Mouse (Mus musculus): Measurements from ENCODE around the gene Atad3a.
"Not testable (repeated sequence)": the region's sequence is repeated elsewhere in the genome, so short reads cannot be mapped to it uniquely, and the experiment has no call there.

Gene Atad3a

DNA sequence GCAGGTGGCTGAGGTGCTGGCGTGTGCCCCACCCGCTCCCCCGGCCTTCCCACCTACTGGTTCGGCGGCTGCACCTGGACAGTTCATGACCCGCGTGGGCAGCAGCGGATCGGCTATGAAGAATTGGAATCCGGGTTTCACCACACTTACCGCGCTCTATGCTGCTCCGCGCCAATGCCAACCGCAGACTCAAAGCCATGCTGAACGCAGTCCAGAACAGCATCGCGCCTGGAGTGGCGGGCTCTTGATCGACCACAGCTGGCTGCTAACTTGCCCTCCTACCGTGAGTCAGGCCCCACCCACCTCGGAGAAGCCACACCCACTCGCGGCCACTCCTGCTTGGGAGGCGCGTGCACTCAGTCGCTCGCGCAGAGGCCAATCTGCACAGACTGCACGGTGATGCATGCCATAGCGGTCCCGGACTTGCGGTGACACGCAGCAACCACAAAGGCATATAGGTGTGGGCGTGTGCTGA, 13.4 kb upstream of the Atad3a start, which contains the start of gene Vwa1:
TSS of gene Vwa1 (minus strand) at position 419 of the 475 bp plus-strand sequence.
- DNase-seq: peak; percentile 91 to 94

GRCm38 (mm10) chr4:155773335-155774078, 12.6 kb upstream of the Atad3a start:
- DNase-seq: no peak

DNA sequence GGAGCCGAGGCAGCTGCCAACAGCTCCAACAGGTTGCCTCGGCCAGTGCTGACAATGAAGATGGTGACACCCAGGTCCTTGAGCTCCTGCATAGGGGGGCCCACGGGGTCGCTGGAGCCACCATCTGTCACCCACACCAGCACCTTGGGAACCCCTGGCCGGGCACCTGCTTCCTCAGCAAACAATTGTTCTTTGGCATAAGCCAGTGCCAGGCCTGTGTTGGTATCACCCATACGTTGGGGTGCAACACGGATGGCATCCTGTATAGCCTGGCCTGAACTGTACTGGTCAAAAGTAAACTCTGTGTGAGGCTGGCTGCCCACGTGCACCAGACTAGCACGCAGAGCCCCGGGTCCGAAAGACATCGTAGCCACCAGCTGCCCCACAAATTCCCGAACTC, 11.9 kb upstream of the Atad3a start:
- DNase-seq: no peak

DNA sequence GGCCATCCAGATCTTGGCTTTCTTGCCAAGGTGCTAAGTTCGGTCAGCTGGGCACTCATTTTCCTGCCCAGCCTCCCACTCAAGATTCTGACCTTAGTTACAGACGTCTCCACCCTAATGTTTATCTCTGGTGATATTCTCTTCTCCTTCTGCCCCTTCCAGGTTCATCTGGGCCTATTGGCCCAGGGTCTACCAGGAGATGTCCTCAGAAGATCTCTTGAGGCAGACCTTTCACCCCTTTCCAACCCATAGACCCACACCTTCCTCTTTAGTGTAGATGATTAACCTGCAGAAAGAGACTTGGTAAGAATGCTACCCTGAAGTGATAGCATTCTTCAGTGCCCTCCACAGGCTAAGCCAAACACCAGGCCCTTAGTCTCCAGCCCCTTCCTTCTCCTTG, 10.8 kb upstream of the Atad3a start:
- peak in 1 of 2 experiments; percentile 31 for DNase-seq

DNA sequence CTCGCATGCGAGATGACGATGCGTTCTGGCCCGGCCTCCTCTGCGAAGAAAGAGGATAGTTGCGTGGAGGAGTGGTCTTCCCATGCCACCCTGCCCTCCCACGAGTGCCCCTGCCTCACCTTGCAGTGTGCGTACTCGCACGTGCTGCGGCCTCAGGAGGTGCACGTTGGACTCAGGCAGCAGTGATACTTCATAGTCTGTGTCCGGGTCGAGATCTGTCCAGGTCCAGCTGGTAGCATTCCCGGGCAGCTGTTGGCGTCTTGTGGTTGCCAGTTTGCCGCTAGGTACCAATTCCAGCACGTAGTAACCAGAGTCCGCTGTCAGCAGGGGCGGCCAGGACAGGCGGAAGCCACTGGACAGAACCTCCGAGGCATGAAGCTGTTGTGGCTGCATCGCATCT, 9.7 kb upstream of the Atad3a start:
- DNase-seq: no peak

DNA sequence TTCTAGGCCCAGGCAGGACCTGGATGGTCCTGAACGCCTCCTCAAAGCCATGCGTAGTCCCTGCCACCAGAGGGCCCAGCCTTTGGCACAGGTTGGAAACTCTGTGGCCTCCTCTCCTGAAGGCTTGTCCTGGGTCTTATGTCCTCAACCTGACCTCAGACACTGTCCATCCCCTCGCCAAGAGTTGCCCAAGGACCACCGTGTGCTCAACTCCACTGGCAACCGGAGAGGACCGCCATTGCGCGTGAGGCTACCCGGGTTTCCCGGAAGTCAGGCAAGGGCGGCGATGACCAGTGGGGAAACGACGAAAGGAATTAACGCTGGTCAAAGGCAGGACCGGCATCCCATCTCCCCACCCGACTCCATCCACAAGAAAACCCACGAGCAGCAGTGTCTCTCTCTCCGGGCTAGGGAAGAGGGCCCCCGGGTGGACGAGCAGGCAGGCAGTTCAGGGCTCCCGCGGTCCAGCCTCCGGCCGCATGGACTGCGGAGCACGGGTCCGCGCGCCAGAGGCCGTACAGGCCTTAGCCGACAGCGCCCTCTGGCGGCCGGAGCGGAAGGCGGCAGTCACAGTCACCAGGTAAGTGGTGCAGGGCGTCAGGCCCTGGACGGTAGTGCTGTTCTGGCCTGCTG, 9.1 kb upstream of the Atad3a start:
- peak; percentile 89 to 91 for DNase-seq

DNA sequence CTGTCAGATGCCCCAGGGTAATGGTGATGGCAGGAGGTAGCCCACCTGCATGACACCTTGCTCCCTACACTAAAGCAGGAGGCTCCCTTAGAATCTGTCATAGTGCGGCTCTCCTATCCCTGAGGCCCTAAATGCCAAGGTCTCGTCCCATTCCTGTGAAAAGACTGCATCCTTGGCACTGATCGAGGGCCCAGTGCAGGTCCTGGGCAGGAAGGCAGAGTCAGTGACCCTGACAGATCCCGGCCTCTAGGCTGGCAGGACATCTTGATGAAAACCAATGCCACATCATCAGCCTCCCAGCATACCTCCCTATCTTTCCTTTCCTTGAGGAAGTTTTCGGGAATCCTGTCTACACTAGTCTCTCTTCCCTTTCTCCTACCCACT, 8.6 kb upstream of the Atad3a start:
- no peak for DNase-seq

GRCm38 (mm10) chr4:155762357-155762756, 1.5 kb upstream of the Atad3a start:
- DNase-seq: no peak

DNA sequence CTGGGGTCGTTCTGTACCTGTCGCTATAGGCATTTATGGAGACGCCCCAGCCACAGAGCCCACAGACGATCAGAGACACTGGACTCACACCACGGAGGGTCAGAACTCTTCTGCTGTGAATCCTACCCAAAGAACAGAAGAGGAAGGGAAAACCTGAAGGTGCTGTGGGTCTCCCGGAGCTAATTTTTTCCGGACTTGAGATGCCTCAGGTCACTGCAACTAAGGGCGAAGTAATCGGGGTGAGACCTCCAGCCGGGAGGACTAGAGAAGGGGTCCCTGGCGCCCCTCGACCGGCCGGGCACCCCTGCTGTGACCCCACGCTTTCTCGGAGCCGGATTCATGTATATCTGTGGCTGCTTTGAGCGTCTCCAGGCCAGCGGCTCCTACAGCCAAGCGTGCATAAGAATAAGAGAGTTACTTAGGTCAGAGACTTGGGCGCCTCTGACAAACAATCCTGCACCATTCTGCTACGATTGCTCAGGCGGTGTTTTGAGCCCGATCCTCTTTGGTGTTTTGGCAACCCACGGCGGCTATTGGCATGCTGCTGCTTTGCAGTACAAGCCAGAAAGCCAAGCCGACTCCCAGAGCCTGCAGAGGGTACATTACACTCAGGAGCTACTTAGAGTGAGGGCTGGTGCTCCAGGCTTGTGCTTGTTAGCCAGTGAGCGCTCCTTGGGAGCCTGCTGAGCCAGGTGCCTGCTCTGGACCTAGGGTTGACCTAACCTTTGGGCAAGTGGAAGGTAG, 635 bp upstream of the Atad3a start:
- DNase-seq: no peak

- no peak for DNase-seq
These were observed 856 bp downstream of the Atad3a start for GRCm38 (mm10) chr4:155759862-155760612.

DNA sequence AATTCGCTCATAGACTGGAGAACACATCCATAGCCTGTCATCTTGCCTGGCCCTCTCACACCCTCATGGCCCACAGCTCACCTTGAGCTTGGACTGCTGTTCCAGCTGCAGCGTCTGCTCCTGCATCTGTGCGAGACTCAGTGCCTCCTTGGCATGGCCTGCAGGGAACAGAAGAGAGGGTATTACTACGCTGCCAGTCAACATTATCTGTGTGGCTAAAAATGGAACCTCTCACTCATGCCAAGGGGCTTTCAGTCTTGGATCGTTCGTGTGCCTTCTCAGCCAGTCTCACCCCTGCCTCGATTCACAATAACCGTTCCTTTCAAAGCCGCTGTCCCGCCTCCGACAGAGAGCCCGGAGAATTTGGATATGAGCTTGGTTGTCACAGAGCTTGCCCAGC, 3.9 kb downstream of the Atad3a start:
- no peak for DNase-seq

DNA sequence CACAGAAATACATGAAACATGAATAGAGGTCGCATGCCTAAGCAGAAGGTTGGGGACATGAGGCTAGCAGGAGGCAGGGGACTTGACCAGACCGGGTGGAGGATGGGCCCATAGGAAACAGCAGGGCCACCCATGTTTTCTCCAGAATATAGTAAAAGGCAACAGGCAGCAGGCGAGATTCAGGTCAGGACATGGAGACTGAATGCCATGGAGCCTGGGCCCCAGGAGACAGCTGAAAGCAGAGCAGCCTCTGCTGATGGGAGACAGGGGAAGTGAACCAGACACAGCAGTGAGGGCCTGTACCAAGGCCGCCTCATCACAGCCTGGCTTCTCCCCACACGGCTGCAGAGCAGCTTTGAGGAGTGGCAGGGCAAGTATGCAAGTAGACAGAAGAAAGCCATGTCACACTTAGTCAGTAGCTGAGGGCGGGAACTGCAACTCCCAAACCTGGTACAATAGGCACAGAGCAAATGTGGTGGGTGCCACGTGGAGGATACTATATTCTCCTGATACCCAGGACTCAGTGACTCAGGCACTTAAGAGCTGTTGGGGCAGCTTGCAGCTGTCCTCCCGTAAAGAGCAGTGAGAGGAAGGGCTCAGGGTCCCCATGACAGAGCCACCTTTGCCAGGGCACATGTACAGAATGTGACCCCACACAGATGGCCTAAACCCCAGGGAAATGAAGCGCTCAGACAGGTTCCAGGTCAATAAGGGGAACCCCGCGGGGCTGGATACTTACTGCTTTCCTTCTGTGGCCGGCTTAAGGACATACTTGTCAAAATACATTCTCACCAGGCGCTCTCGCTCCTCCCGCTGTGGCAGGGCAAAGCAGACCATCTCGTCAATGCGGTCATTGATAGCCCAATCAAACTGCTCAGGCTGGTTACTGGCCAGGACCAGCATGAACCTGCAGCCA, 14.1 kb downstream of the Atad3a start:
- no peak for DNase-seq

DNA sequence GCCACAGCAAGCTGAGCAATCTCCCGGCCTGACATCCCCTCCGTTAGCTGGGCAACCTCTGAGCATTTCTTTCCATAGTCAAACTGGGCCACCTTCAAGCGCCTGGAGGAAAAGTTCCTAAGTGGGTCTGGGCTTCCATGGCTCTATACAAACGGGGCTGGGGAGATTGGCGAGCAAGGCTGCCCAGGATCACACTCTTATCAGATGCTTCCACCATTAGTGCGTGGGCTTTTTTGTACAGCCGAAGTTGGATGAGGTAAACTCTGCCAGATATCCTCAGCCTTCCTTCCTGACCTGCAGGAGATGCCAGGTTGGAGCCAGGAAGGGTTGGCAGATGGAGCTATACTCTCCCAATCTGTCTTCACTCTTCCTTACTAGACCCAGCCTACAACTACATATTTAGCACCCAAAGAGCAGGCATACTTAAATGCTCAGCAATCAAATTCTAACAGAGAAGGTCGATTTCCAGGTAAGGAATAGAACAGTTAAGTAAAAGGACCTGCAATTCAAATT, 14.8 kb downstream of the Atad3a start:
- DNase-seq: no peak

- no peak for DNase-seq
These were observed 15.8 kb downstream of the Atad3a start for GRCm38 (mm10) chr4:155745136-155745535.

DNA sequence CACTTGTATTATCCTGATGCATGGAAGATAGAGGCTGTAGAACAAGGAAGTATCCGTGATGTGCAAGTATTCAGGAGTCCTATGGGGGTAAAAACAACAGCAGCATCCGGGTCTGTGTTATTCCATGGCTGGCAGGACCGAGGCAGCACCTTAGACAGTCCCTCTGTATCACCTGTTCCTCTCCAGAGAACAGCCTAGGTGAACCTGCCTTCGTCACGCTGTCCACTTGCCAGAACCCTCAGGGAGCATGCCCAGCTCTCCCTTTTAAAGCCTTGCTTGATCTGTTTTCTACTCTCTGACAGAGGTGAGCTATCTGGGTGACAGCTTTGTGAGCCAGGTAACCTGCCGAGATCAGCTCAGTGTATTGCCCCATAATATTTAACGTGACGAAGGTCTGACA, 16.4 kb downstream of the Atad3a start:
- no peak for DNase-seq

DNA sequence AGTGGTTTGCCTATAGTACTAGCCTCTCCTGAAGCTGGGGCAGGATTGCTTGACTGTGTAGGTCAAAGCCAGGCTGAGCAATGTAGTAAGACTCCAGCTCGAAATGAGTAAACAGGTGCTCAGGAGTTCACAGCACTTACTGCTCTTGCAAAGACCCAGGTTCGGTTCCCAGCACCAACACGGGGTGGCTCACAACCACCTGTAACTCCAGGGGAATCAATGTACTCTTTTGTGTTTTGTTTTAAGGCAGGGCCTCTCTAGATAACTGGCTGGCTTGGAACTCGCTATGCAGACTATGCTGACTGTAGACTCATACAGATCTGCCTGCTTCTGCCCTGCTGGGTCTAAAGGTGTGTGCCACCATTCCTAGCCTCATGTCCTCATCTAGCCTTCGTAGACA, 18.2 kb downstream of the Atad3a start:
- no peak for DNase-seq

DNA sequence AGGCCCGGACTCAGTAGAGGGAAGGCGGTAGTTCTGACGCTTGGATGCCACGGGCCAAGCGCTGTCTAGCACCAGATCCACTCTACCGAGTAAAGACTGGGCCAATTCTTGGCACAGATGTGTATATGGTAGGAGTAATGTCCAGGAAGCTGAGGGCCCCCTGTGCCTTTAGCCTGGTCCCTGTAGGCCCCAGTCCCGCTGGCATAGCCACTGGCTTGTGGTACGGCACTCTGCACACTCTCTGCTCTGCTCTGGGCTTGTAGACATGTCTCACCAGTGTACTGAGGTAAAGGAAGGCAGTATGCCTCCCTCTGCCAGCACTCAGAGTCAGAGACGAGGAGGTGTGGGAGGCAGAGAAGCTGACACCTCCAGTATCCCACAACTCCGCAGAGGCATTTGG, 20.2 kb downstream of the Atad3a start:
- DNase-seq: not testable (repeated sequence)

GRCm38 (mm10) chr4:155739741-155740636, 20.9 kb downstream of the Atad3a start:
- no peak for DNase-seq

- DNase-seq: no peak
These were observed 21.7 kb downstream of the Atad3a start for GRCm38 (mm10) chr4:155739152-155739551.

DNA sequence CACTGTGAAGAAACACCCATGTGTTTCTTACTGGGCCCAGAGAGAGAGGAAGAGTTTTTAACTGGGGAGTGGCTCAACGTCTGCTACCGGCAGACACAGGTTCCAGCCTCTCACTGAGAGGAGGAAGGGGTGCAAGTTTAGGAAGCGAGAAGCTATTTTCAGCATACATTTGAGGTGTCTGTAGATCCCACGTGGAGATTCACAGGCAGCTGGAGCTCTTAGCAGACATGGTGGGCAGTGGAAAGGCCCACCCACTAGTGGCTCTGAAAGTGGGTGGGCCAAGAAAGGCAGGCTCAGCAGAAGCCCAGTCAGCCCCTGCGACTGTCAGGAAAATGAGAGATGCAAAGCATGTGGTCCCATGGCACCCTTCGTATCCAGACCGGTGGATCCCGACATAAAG, 22.6 kb downstream of the Atad3a start:
- DNase-seq: no peak

- DNase-seq: no peak
These were observed 24.5 kb downstream of the Atad3a start for GRCm38 (mm10) chr4:155736421-155736820.

Measured in lung, adult 18-20 months (tissue).